Mouse (Mus musculus): ENCODE results near the gene Atg4a-ps. TPM values are rescaled to one million over a fixed set of nuclear protein-coding genes. Genes with fewer than 3 reads are reported as not detected.

Atg4a-ps gene
- polyA plus RNA-seq, 1 experiment from 2014 or later = 0.77 TPM

GRCm38 (mm10) chr3:103623893-103624470 is 21.9 kb downstream of the Atg4a-ps start:
- peaks cover 6% of the 10 kb centered on the region for H3K4me1 ChIP-seq (ENCODE audit: control insufficient read depth, insufficient read depth, low read length)
- H3K9me3 ChIP-seq (replicated peaks; ENCODE audit: control insufficient read depth, low read length) = no peaks in the 10 kb centered on the region
- no peak overlapping the region for H3K27ac ChIP-seq (ENCODE audit: low read length)
- no peaks in the 10 kb centered on the region for H3K36me3 ChIP-seq (ENCODE audit: control insufficient read depth, insufficient read depth)
- H3K9ac ChIP-seq (ENCODE audit: low read length) = no peak overlapping the region
- 81% methylated on average over 10 of the region's 10 CpGs for WGBS
- H3K4me2 ChIP-seq (ENCODE audit: low read depth, low read length) = no peak overlapping the region
- H3K27me3 ChIP-seq (ENCODE audit: control insufficient read depth, insufficient read depth, low read length) = no peaks in the 10 kb centered on the region
- no peak overlapping the region for H3K4me3 ChIP-seq (ENCODE audit: low read length)
- ATAC-seq (replicated peaks; ENCODE audit: extremely low read depth, insufficient read depth, low FRiP score) = no peak

GRCm38 (mm10) chr3:103620101-103620500 is 25.8 kb downstream of the Atg4a-ps start:
- WGBS = 55% methylated on average over 11 of the region's 11 CpGs
- no peak for ATAC-seq (replicated peaks; ENCODE audit: extremely low read depth, insufficient read depth, low FRiP score)

GRCm38 (mm10) chr3:103616981-103617380 is 28.9 kb downstream of the Atg4a-ps start:
- Histone ChIP-seq H3K27ac (ENCODE audit: low read length) (no peak overlapping the region), H3K36me3 (ENCODE audit: control insufficient read depth, insufficient read depth) (no peaks in the 10 kb centered on the region), H3K9me3 (replicated peaks; ENCODE audit: control insufficient read depth, low read length) (no peaks in the 10 kb centered on the region), H3K4me3 (ENCODE audit: low read length) (no peak overlapping the region), H3K4me1 (ENCODE audit: control insufficient read depth, insufficient read depth, low read length) (no peaks in the 10 kb centered on the region), H3K9ac (ENCODE audit: low read length) (no peak overlapping the region), H3K4me2 (ENCODE audit: low read depth, low read length) (no peak overlapping the region), H3K27me3 (ENCODE audit: control insufficient read depth, insufficient read depth, low read length) (0 out of 2 replicates have a peak, but pooled peaks cover 2% of the 10 kb centered on the region)
- 22% methylated on average over 6 of the region's 6 CpGs for WGBS
- ATAC-seq (replicated peaks; ENCODE audit: extremely low read depth, insufficient read depth, low FRiP score) = no peak

More at GRCm38 (mm10) chr3:103620101-103620500, 25.8 kb downstream of the Atg4a-ps start:
- Histone ChIP-seq H3K27ac (ENCODE audit: low read length) (no peak overlapping the region), H3K4me3 (ENCODE audit: low read length) (no peak overlapping the region), H3K9me3 (replicated peaks; ENCODE audit: control insufficient read depth, low read length) (no peaks in the 10 kb centered on the region), H3K36me3 (ENCODE audit: control insufficient read depth, insufficient read depth) (no peaks in the 10 kb centered on the region), H3K4me2 (ENCODE audit: low read depth, low read length) (no peak overlapping the region), H3K4me1 (ENCODE audit: control insufficient read depth, insufficient read depth, low read length) (peaks cover 6% of the 10 kb centered on the region), H3K9ac (ENCODE audit: low read length) (no peak overlapping the region), H3K27me3 (ENCODE audit: control insufficient read depth, insufficient read depth, low read length) (0 out of 2 replicates have a peak, but pooled peaks cover 2% of the 10 kb centered on the region)

GRCm38 (mm10) chr3:103615621-103616020 is 30.2 kb downstream of the Atg4a-ps start:
- no peak overlapping the region for H3K9ac ChIP-seq (ENCODE audit: low read length)
- ATAC-seq (replicated peaks; ENCODE audit: extremely low read depth, insufficient read depth, low FRiP score) = no peak
- 0 out of 2 replicates have a peak, but pooled peaks cover 2% of the 10 kb centered on the region for H3K27me3 ChIP-seq (ENCODE audit: control insufficient read depth, insufficient read depth, low read length)
- H3K27ac ChIP-seq (ENCODE audit: low read length) = no peak overlapping the region
- no peaks in the 10 kb centered on the region for H3K4me1 ChIP-seq (ENCODE audit: control insufficient read depth, insufficient read depth, low read length)
- H3K9me3 ChIP-seq (replicated peaks; ENCODE audit: control insufficient read depth, low read length) = no peaks in the 10 kb centered on the region
- no peak overlapping the region for H3K4me3 ChIP-seq (ENCODE audit: low read length)
- no peak overlapping the region for H3K4me2 ChIP-seq (ENCODE audit: low read depth, low read length)
- WGBS = 75% methylated on average over 4 of the region's 4 CpGs
- no peaks in the 10 kb centered on the region for H3K36me3 ChIP-seq (ENCODE audit: control insufficient read depth, insufficient read depth)

- ATAC-seq (replicated peaks; ENCODE audit: extremely low read depth, insufficient read depth, low FRiP score) = no peak
- no peak overlapping the region for H3K4me2 ChIP-seq (ENCODE audit: low read depth, low read length)
These were observed 33.1 kb downstream of the Atg4a-ps start for GRCm38 (mm10) chr3:103612636-103613355.

GRCm38 (mm10) chr3:103610231-103610630 is 35.6 kb downstream of the Atg4a-ps start:
- H3K36me3 ChIP-seq (ENCODE audit: control insufficient read depth, insufficient read depth) = no peaks in the 10 kb centered on the region

More at GRCm38 (mm10) chr3:103612636-103613355, 33.1 kb downstream of the Atg4a-ps start:
- H3K36me3 ChIP-seq (ENCODE audit: control insufficient read depth, insufficient read depth) = no peaks in the 10 kb centered on the region
- no peak overlapping the region for H3K9ac ChIP-seq (ENCODE audit: low read length)
- H3K9me3 ChIP-seq (replicated peaks; ENCODE audit: control insufficient read depth, low read length) = no peaks in the 10 kb centered on the region
- no peak overlapping the region for H3K4me3 ChIP-seq (ENCODE audit: low read length)
- no peaks in the 10 kb centered on the region for H3K4me1 ChIP-seq (ENCODE audit: control insufficient read depth, insufficient read depth, low read length)
- 48% methylated on average over 9 of the region's 9 CpGs for WGBS
- H3K27me3 ChIP-seq (ENCODE audit: control insufficient read depth, insufficient read depth, low read length) = 0 out of 2 replicates have a peak, but pooled peaks cover 2% of the 10 kb centered on the region
- H3K27ac ChIP-seq (ENCODE audit: low read length) = no peak overlapping the region

GRCm38 (mm10) chr3:103606660-103607595 is 38.9 kb downstream of the Atg4a-ps start:
- Histone ChIP-seq H3K27ac (ENCODE audit: low read length) (no peak overlapping the region), H3K4me2 (ENCODE audit: low read depth, low read length) (no peak overlapping the region)
- 82% methylated on average over 13 of the region's 13 CpGs for WGBS

More at GRCm38 (mm10) chr3:103610231-103610630, 35.6 kb downstream of the Atg4a-ps start:
- ATAC-seq (replicated peaks; ENCODE audit: extremely low read depth, insufficient read depth, low FRiP score) = no peak
- no peak overlapping the region for H3K4me3 ChIP-seq (ENCODE audit: low read length)
- H3K4me2 ChIP-seq (ENCODE audit: low read depth, low read length) = no peak overlapping the region
- H3K9ac ChIP-seq (ENCODE audit: low read length) = no peak overlapping the region
- H3K4me1 ChIP-seq (ENCODE audit: control insufficient read depth, insufficient read depth, low read length) = no peaks in the 10 kb centered on the region
- no peaks in the 10 kb centered on the region for H3K27me3 ChIP-seq (ENCODE audit: control insufficient read depth, insufficient read depth, low read length)
- 83% methylated on average over 5 of the region's 5 CpGs for WGBS
- no peaks in the 10 kb centered on the region for H3K9me3 ChIP-seq (replicated peaks; ENCODE audit: control insufficient read depth, low read length)
- H3K27ac ChIP-seq (ENCODE audit: low read length) = no peak overlapping the region

GRCm38 (mm10) chr3:103606045-103606597 is 39.7 kb downstream of the Atg4a-ps start:
- 87% methylated on average over 6 of the region's 6 CpGs for WGBS
- no peak for ATAC-seq (replicated peaks; ENCODE audit: extremely low read depth, insufficient read depth, low FRiP score)
- no peaks in the 10 kb centered on the region; the same call in 1 of the 2 replicates for H3K4me1 ChIP-seq (ENCODE audit: control insufficient read depth, insufficient read depth, low read length)

More at GRCm38 (mm10) chr3:103606660-103607595, 38.9 kb downstream of the Atg4a-ps start:
- ATAC-seq (replicated peaks; ENCODE audit: extremely low read depth, insufficient read depth, low FRiP score) = no peak
- Histone ChIP-seq H3K4me3 (ENCODE audit: low read length) (no peak overlapping the region), H3K36me3 (ENCODE audit: control insufficient read depth, insufficient read depth) (no peaks in the 10 kb centered on the region), H3K9me3 (replicated peaks; ENCODE audit: control insufficient read depth, low read length) (no peaks in the 10 kb centered on the region), H3K9ac (ENCODE audit: low read length) (no peak overlapping the region), H3K4me1 (ENCODE audit: control insufficient read depth, insufficient read depth, low read length) (no peaks in the 10 kb centered on the region), H3K27me3 (ENCODE audit: control insufficient read depth, insufficient read depth, low read length) (no peaks in the 10 kb centered on the region)

More at GRCm38 (mm10) chr3:103606045-103606597, 39.7 kb downstream of the Atg4a-ps start:
- H3K9me3 ChIP-seq (replicated peaks; ENCODE audit: control insufficient read depth, low read length) = no peaks in the 10 kb centered on the region
- no peak overlapping the region for H3K27ac ChIP-seq (ENCODE audit: low read length)
- no peak overlapping the region for H3K4me3 ChIP-seq (ENCODE audit: low read length)
- no peak overlapping the region for H3K9ac ChIP-seq (ENCODE audit: low read length)
- H3K4me2 ChIP-seq (ENCODE audit: low read depth, low read length) = no peak overlapping the region
- H3K27me3 ChIP-seq (ENCODE audit: control insufficient read depth, insufficient read depth, low read length) = no peaks in the 10 kb centered on the region
- H3K36me3 ChIP-seq (ENCODE audit: control insufficient read depth, insufficient read depth) = no peaks in the 10 kb centered on the region

Measured in heart, embryonic 16.5 days (tissue).